Mouse (Mus musculus) E14TG2a.4 (cell line): ENCODE results near the gene Usp46.

Experiments
- CTCF ChIP-seq: conservative IDR thresholded peaks from 2 replicates; pipeline ENCODE4 v1.5.1; 2014; ENCODE audit warnings: low read length
- NANOG ChIP-seq: IDR thresholded peaks from 2 replicates; pipeline ENCODE4 v1.6.1; 2014; ENCODE audit warnings: borderline replicate concordance, low read length, mixed read lengths

DNA sequence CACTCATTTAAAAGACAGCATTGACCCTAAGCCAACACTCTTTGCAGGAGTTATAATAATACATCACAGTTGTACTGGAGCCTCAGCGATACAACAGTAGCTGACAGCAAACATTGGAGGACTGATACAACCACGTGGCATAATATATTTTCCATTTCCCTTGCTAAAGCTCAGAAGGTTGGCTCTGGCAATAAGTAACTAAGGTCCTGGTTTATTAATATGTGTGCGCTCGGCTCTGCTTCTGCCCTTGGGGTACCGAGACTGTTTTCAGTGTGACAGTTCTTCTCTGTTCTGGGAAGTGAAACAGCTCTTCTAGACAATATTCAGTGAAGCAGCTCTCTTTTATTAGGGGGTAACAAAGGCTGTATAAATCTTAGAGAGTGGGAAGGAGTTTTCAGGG lies 50.7 kb downstream of the Usp46 start:
- no peak for TF ChIP-seq CTCF
- TF ChIP-seq NANOG: no peak
